Mouse (Mus musculus) cortical plate, adult 2 months (tissue): ENCODE data around the gene Pecr.

Source experiments
- CTCF ChIP-seq: fragments of 200-500 bp; IDR thresholded peaks from 2 replicates; pipeline ENCODE4 v1.5.1; 2011; ENCODE audit warnings: mild to moderate bottlenecking, control low read depth, low read length; ENCODE audit not compliant: insufficient read depth; ENCODE audit errors: extremely low read depth
- POLR2A ChIP-seq: fragments of 200-500 bp; IDR thresholded peaks from 2 replicates; pipeline ENCODE4 v1.6.1; 2011; ENCODE audit warnings: mild to moderate bottlenecking, low read length, control low read depth; ENCODE audit not compliant: insufficient read depth; ENCODE audit errors: extremely low read depth

GRCm38 (mm10) chr1:72309744-72310424 is 25.8 kb upstream of the Pecr start:
- TF ChIP-seq CTCF (no peak), POLR2A (no peak)
